Mouse (Mus musculus): ENCODE results near the gene Gm28490. TPM values are rescaled to one million over a fixed set of nuclear protein-coding genes. Genes with fewer than 3 reads are reported as not detected.

Gm28490 gene
- polyA plus RNA-seq (2012; rRNA removed; ENCODE audit: low replicate concordance) = not detected in 2 replicates

GRCm38 (mm10) chrY:31634656-31635055, at the start of gene Gm28490:
Gene Gm28490 (minus strand): TSS chrY:31634756.

Measured in duodenum, adult 2 months (tissue).